Mouse (Mus musculus) forebrain, embryonic 12.5 days (tissue): ENCODE measurements around the gene Rasip1. TPM values are rescaled to one million over a fixed set of nuclear protein-coding genes. Genes with fewer than 3 reads are reported as not detected.
"Not testable (repeated sequence)": the region's sequence is repeated elsewhere in the genome, so short reads cannot be mapped to it uniquely, and the experiment has no call there.

ENCODE experiments used
- ATAC-seq: fragments of 200-750 bp; cut with Nextera tagmentation; 2 replicates; pipeline ENCODE4 v1.8.0; 2017; ENCODE audit warnings: moderate TSS enrichment; ENCODE audit not compliant: low FRiP score
- H3K27ac ChIP-seq: fragments of 300-500 bp; sonication (generic); 2 replicates; pipeline ENCODE4 v1.5.1; 2016; ENCODE audit warnings: mild to moderate bottlenecking
- H3K27me3 ChIP-seq: fragments of 300-500 bp; sonication (generic); 2 replicates; pipeline ENCODE4 v1.6.1; 2016; ENCODE audit warnings: mild to moderate bottlenecking
- H3K36me3 ChIP-seq: fragments of 300-500 bp; sonication (generic); replicated peaks from 2 replicates; pipeline ENCODE4 v1.6.1; 2016; ENCODE audit warnings: mild to moderate bottlenecking
- H3K4me1 ChIP-seq: fragments of 300-500 bp; sonication (generic); 2 replicates; pipeline ENCODE4 v1.6.1; 2016
- H3K4me2 ChIP-seq: fragments of 300-500 bp; sonication (generic); 2 replicates; pipeline ENCODE4 v1.6.1; 2016; ENCODE audit warnings: mild to moderate bottlenecking, moderate library complexity
- H3K4me3 ChIP-seq: fragments of 300-500 bp; sonication (generic); replicated peaks from 2 replicates; pipeline ENCODE4 v1.5.1; 2016; ENCODE audit warnings: mild to moderate bottlenecking
- H3K9ac ChIP-seq: fragments of 300-500 bp; sonication (generic); 2 replicates; pipeline ENCODE4 v1.6.1; 2016; ENCODE audit warnings: mild to moderate bottlenecking
- H3K9me3 ChIP-seq: fragments of 300-500 bp; sonication (generic); 2 replicates; pipeline ENCODE4 v1.6.1; 2016
- WGBS: fragments of 180-500 bp; shearing (Covaris S2); methylation state at CpG from one replicate; pipeline ENCODE4 v1.1.7; 2016; 5-methylcytosine and 5-hydroxymethylcytosine counted together
- polyA plus RNA-seq: library from polyadenylated mRNA; unstranded; fragments of >200 nt; fragmentation: Nextera tagmentation; extraction: Ambion mirVana; gene quantifications from 2 replicates; pipeline ENCODE4 v1.2.1, GENCODE M21; 2016

The Rasip1 gene
- polyA plus RNA-seq, 1 experiment from 2014 or later = 8.9 TPM

DNA sequence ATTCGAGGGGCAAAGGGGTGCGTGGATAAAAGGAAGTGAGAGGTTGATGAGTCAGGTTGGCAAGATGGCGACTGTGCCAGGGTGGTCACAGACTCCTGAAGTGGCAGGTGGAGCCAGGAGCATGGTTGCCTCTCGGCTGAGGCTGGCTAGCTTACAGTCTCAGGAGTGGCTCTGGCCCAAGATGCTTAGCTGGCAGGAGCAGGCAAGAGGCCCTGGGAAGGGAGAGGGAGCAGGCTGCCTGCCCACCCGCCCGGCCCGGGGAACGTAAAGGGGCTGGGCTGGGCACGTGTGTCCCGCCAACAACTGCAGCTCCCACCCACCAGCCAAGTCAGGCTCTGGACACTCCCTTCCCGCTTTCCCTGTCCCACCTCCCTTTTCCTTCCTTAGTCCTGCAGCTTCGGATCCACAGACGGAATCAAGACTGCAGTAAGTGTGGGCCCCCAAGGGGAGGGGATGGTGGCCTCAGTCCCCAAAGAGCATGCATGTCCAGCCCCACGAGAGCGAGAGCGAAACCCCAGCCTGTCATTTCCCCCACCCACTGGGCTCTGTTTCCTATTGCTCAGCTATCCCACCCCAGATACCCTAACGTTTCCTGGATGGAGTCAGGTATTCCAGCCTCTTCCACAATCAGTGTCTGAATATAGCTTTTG, 14.2 kb downstream of the Rasip1 start:
- H3K27me3 ChIP-seq = peaks cover 17% of the 10 kb centered on the region
- WGBS = 74% methylated on average over 12 of the region's 17 CpGs
- peaks cover 4% of the 10 kb centered on the region; the same call in 1 of the 2 replicates for H3K36me3 ChIP-seq
- H3K4me2 ChIP-seq = no peak overlapping the region
- no peak for ATAC-seq
- no peak overlapping the region for H3K9ac ChIP-seq
- no peaks in the 10 kb centered on the region for H3K9me3 ChIP-seq
- H3K4me3 ChIP-seq = no peak overlapping the region
- H3K4me1 ChIP-seq = peaks cover 32% of the 10 kb centered on the region
- H3K27ac ChIP-seq = 0 out of 2 replicates have a peak overlapping the region, but pooled peaks have one; percentile 27

GRCm38 (mm10) chr7:45642083-45642482, 14.8 kb downstream of the Rasip1 start:
- Histone ChIP-seq H3K27ac (no peak overlapping the region), H3K36me3 (no peaks in the 10 kb centered on the region), H3K4me3 (no peak overlapping the region), H3K9ac (0 out of 2 replicates have a peak overlapping the region, but pooled peaks have one; percentile 78), H3K9me3 (no peaks in the 10 kb centered on the region), H3K4me1 (peaks cover 32% of the 10 kb centered on the region), H3K27me3 (peaks cover 18% of the 10 kb centered on the region), H3K4me2 (no peak overlapping the region)
- WGBS = 80% methylated on average over 5 of the region's 5 CpGs
- no peak for ATAC-seq

DNA sequence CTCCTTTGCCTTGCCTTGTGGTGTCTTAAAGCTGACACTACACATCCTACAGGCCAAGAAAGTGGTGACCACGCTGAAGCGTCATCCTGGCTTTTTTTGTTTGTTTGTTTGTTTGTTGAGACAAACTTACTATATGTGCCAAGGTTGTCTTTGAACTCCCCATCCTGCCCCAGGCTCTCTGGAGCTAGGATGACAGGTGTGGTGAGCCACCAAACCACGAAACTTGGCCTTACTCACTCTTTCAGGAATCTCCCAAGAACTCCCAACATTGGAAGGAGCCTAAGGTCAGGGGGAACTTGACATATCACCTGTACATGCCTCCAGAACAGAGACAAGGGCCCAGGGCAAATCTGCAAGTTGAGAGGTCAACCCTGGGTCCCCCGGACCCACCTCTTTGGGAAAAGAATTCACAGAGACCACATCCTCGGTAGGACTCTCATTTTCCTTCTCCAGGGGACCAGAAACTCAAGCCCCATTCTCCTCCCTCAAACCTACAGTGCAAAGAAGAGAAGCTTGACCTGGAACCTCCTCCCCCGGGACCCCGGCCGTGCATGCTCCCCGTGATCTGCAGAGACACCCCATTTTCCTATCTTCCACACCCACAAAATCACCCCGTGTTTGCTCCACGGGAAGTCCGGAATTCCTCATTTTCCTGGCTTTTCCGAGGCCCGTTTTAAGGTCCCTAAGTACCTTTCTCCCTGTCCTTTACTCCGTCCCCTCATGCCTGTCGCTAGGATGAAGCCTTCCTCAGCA, 15.4 kb downstream of the Rasip1 start:
- ATAC-seq = no peak
- Histone ChIP-seq H3K27ac (peak overlapping the region; percentile 95), H3K4me3 (peak overlapping the region; percentile 49), H3K9ac (peak overlapping the region; percentile 78), H3K36me3 (no peaks in the 10 kb centered on the region), H3K27me3 (peaks cover 21% of the 10 kb centered on the region), H3K4me2 (peak overlapping the region; percentile 79), H3K4me1 (peaks cover 32% of the 10 kb centered on the region), H3K9me3 (no peaks in the 10 kb centered on the region)
- 38% methylated on average over 16 of the region's 16 CpGs for WGBS

DNA sequence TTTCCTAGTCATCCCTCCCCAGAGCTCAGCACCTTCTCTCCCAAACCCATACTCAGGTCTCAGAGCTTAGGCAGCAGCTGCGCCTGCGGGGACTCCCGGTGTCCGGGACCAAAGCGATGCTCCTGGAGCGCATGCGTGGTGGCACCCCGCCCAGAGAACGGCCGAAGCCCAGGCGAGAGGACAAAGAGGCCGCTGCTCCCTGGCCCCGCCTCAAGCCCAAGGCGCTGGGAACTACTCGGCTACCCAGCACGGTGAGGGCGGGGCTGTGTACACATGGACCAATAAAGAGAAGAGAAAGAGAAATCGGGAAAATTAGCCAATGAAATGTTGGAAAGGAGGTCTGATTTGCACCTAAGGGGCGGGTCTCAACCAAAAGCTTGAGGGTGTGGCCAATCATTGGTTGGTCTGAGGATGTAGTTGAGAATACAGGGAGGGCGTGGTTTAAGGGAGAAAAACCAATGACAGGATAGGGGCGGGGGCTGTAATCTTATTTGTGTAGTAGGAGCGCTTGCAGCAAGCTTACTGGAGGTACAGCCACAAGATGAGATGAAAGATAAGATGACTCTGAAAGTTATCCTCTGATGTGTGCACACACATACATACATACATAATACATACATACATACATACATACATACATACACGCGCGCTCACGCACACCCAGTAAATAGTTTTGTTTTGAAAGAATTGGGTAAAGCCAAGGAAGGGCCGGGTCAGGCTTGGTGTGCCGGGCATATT, 16.3 kb downstream of the Rasip1 start:
- Histone ChIP-seq H3K27me3 (peaks cover 21% of the 10 kb centered on the region), H3K36me3 (no peaks in the 10 kb centered on the region), H3K4me3 (peak overlapping the region; percentile 49), H3K4me1 (peaks cover 29% of the 10 kb centered on the region), H3K4me2 (peak overlapping the region; percentile 79), H3K9me3 (no peaks in the 10 kb centered on the region), H3K9ac (peak overlapping the region; percentile 78), H3K27ac (peak overlapping the region; percentile 95)
- ATAC-seq = peak; percentile 94
- 1% methylated on average over 28 of the region's 28 CpGs for WGBS

- peaks cover 21% of the 10 kb centered on the region for H3K27me3 ChIP-seq
- H3K27ac ChIP-seq = peak overlapping the region; percentile 95
- WGBS = 2% methylated on average over 18 of the region's 18 CpGs
- H3K9ac ChIP-seq = peak overlapping the region; percentile 45
- H3K4me3 ChIP-seq = peak overlapping the region; percentile 49
- H3K4me2 ChIP-seq = peak overlapping the region; percentile 79
- H3K9me3 ChIP-seq = no peaks in the 10 kb centered on the region
- peak; percentile 31 for ATAC-seq
- no peaks in the 10 kb centered on the region for H3K36me3 ChIP-seq
- H3K4me1 ChIP-seq = peaks cover 29% of the 10 kb centered on the region
Measured at GRCm38 (mm10) chr7:45644183-45644582, 16.9 kb downstream of the Rasip1 start.

- Histone ChIP-seq H3K27me3 (peaks cover 16% of the 10 kb centered on the region), H3K4me1 (peaks cover 29% of the 10 kb centered on the region), H3K9me3 (no peaks in the 10 kb centered on the region), H3K9ac (no peak overlapping the region), H3K4me2 (peak overlapping the region; percentile 79; the same call in 1 of the 2 replicates), H3K36me3 (no peaks in the 10 kb centered on the region), H3K27ac (peak overlapping the region; percentile 95), H3K4me3 (no peak overlapping the region)
- no peak for ATAC-seq
- 69% methylated on average over 6 of the region's 6 CpGs for WGBS
Measured at GRCm38 (mm10) chr7:45644872-45645590, 17.7 kb downstream of the Rasip1 start.

DNA sequence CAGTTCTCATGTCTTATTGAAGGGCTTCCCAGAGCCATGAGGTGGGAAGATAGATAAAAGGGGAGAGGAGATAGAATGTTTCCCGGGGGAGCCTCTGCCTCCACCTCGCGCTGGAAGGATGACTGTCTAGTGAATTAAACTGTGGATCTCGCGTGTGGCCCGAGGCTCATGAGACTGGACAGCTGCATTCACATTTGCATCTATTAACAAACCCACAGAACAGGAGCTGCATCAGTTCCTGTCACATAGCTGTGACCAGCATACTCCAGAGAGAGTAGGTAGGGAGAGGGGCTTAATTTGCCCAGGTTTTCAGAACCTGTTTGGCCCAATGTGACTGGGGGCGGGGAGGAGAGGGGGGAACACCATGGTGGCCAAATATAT, 18.3 kb downstream of the Rasip1 start:
- ATAC-seq = no peak
- Histone ChIP-seq H3K9me3 (no peaks in the 10 kb centered on the region), H3K27me3 (peaks cover 12% of the 10 kb centered on the region), H3K4me3 (no peak overlapping the region), H3K4me1 (peaks cover 29% of the 10 kb centered on the region), H3K27ac (no peak overlapping the region), H3K36me3 (no peaks in the 10 kb centered on the region), H3K4me2 (no peak overlapping the region), H3K9ac (no peak overlapping the region)
- WGBS = 88% methylated on average over 7 of the region's 7 CpGs

- H3K36me3 ChIP-seq = no peaks in the 10 kb centered on the region
- H3K27me3 ChIP-seq = peaks cover 8% of the 10 kb centered on the region; the same call in 1 of the 2 replicates
- 79% methylated on average over 4 of the region's 4 CpGs for WGBS
- no peaks in the 10 kb centered on the region for H3K9me3 ChIP-seq
- no peak for ATAC-seq
- no peak overlapping the region for H3K4me2 ChIP-seq
- no peak overlapping the region for H3K4me3 ChIP-seq
- no peak overlapping the region for H3K9ac ChIP-seq
- no peak overlapping the region for H3K27ac ChIP-seq
- H3K4me1 ChIP-seq = peaks cover 27% of the 10 kb centered on the region
Measured at GRCm38 (mm10) chr7:45646671-45647070, 19.4 kb downstream of the Rasip1 start.

DNA sequence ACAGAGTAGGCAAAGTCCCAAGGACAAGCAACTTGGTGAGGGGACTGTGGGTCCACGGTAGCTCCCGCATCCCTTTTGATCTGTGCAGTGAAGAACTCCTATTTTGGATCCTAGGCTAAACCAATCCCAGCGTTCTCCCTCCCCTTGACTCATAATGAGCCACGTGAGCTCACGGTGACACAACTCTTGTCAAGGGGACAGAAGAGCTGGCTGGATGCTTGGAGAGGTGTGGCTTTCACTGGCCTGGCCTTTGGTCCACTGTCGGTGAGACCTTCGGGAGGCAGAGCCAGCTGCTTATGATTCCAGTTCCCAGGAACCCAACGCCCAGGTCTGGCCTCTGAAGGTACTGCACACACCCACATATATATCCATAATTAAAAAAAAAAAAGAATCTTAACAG, 22.1 kb downstream of the Rasip1 start:
- H3K27me3 ChIP-seq = peaks cover 8% of the 10 kb centered on the region; the same call in 1 of the 2 replicates
- ATAC-seq = no peak
- no peaks in the 10 kb centered on the region for H3K36me3 ChIP-seq
- H3K4me2 ChIP-seq = no peak overlapping the region
- 79% methylated on average over 8 of the region's 8 CpGs for WGBS
- H3K4me3 ChIP-seq = no peak overlapping the region
- peaks cover 12% of the 10 kb centered on the region for H3K4me1 ChIP-seq
- no peak overlapping the region for H3K9ac ChIP-seq
- H3K27ac ChIP-seq = no peak overlapping the region
- H3K9me3 ChIP-seq = no peaks in the 10 kb centered on the region

DNA sequence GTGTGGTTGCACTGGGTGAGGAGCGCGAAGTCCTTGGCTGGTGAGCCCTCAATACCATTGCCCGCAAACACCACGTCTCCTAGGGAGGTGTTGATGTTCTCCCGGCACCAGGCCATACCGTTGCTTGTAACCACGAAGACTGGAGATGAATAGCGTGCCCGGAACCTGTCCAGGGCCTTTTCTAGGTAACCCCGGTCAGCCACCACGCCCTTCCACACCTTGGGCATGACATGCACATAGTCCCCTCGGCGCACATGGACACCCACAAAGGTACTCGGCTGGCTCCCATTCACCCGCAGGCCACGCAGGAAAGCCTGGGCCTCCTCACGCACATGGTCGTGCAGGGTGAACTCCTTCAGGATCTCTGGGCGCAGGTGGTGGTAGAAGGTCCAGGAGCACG, 23.2 kb downstream of the Rasip1 start:
- not testable (repeated sequence) for ATAC-seq, H3K27ac ChIP-seq, H3K9me3 ChIP-seq, H3K4me3 ChIP-seq, H3K36me3 ChIP-seq, H3K9ac ChIP-seq, H3K4me2 ChIP-seq, H3K27me3 ChIP-seq, H3K4me1 ChIP-seq
- WGBS = 91% methylated on average over 20 of the region's 20 CpGs

DNA sequence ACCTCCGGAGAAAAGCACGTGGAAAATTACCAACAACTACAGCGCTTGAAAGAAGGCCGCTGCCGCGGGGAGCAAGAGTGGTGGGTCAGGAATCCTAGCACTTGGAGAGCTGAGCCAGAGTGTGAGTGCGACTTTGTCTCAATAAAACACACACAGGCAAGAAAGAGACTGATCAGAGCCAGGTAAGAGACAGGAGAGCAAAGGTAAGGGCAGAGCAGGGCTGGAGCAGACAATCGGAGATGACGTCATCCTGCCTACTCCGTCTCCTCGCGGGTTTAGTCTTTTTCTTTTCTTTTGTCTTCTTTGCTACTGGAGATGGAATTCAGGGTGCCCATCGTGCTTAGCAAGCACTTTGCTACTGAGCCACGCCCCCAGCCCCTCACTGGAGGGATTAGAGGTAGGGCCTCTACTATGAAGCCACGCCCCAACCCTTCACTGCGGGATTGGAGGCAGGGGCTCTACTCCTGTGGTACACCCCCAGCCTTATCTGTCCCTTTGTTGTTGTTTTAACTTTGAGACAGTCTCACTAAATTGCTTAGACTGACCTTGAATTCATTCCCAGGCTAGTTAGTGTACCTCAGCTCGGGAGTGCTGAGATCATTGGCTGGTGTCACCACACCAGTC, 27.2 kb downstream of the Rasip1 start:
- H3K4me2 ChIP-seq = peak overlapping the region; percentile 24; the same call in 1 of the 2 replicates
- H3K27ac ChIP-seq = no peak overlapping the region
- ATAC-seq = peak; percentile 57; the same call in 1 of the 2 replicates
- H3K4me1 ChIP-seq = peaks cover 9% of the 10 kb centered on the region
- peak overlapping the region; percentile 10; the same call in 1 of the 2 replicates for H3K4me3 ChIP-seq
- H3K36me3 ChIP-seq = no peaks in the 10 kb centered on the region
- no peaks in the 10 kb centered on the region for H3K27me3 ChIP-seq
- H3K9me3 ChIP-seq = no peaks in the 10 kb centered on the region
- H3K9ac ChIP-seq = no peak overlapping the region
- 27% methylated on average over 17 of the region's 17 CpGs for WGBS
